Mouse (Mus musculus) G1E-ER4 (cell line): ENCODE data around the gene Phf12. TPM values are rescaled to one million over a fixed set of nuclear protein-coding genes. Genes with fewer than 3 reads are reported as not detected.

Experiments
- GATA1 ChIP-seq: IDR thresholded peaks from one replicate; pipeline ENCODE4 v1.8.0; 2012; ENCODE audit warnings: low read length, inconsistent platforms
- polyA plus RNA-seq: library from polyadenylated mRNA; stranded (reverse); fragments of >175 nt; gene quantifications from 2 replicates; pipeline ENCODE4 v1.2.3, GENCODE M21; 2012

Phf12 gene
- polyA plus RNA-seq, 1 experiment = 154 TPM

- TF ChIP-seq GATA1 = no peak
Measured at GRCm38 (mm10) chr11:77964415-77965095, 18.0 kb upstream of the Phf12 start.

- no peak for TF ChIP-seq GATA1
Measured at GRCm38 (mm10) chr11:77965101-77966036, 17.2 kb upstream of the Phf12 start.

- TF ChIP-seq GATA1 = no peak
Measured at GRCm38 (mm10) chr11:77966037-77966391, 16.5 kb upstream of the Phf12 start.

GRCm38 (mm10) chr11:77967114-77967513 lies 15.4 kb upstream of the Phf12 start:
- no peak for TF ChIP-seq GATA1

GRCm38 (mm10) chr11:77968786-77969185 lies 13.8 kb upstream of the Phf12 start:
- TF ChIP-seq GATA1 = no peak

GRCm38 (mm10) chr11:77970718-77971117 lies 11.8 kb upstream of the Phf12 start:
- TF ChIP-seq GATA1 = no peak

- no peak for TF ChIP-seq GATA1
Measured at GRCm38 (mm10) chr11:77973520-77973919, 9.0 kb upstream of the Phf12 start.

GRCm38 (mm10) chr11:77974325-77974724 lies 8.2 kb upstream of the Phf12 start:
- TF ChIP-seq GATA1 = no peak

- no peak for TF ChIP-seq GATA1
Measured at GRCm38 (mm10) chr11:77975873-77976272, 6.7 kb upstream of the Phf12 start.

GRCm38 (mm10) chr11:77978161-77978560 lies 4.4 kb upstream of the Phf12 start:
- TF ChIP-seq GATA1 = no peak

- TF ChIP-seq GATA1 = no peak
Measured at GRCm38 (mm10) chr11:77979221-77979809, 3.2 kb upstream of the Phf12 start.

- no peak for TF ChIP-seq GATA1
Measured at GRCm38 (mm10) chr11:77980281-77981204, 2.0 kb upstream of the Phf12 start.

- TF ChIP-seq GATA1 = no peak
Measured at GRCm38 (mm10) chr11:77981609-77982440, 729 bp upstream of the Phf12 start.

- no peak for TF ChIP-seq GATA1
Measured at GRCm38 (mm10) chr11:77983191-77983936, 810 bp downstream of the Phf12 start.
